Mouse (Mus musculus) liver, adult (tissue): ENCODE results near the gene Sfxn4.

ENCODE experiments used
- GATA4 ChIP-seq: IDR thresholded peaks from 2 replicates; pipeline ENCODE4 v1.6.1; 2014; ENCODE audit warnings: mild to moderate bottlenecking, low read length; ENCODE audit not compliant: insufficient replicate concordance

The Sfxn4 gene

GRCm38 (mm10) chr19:60793170-60793707 lies 68.0 kb downstream of the Sfxn4 start:
- TF ChIP-seq GATA4: no peak

DNA sequence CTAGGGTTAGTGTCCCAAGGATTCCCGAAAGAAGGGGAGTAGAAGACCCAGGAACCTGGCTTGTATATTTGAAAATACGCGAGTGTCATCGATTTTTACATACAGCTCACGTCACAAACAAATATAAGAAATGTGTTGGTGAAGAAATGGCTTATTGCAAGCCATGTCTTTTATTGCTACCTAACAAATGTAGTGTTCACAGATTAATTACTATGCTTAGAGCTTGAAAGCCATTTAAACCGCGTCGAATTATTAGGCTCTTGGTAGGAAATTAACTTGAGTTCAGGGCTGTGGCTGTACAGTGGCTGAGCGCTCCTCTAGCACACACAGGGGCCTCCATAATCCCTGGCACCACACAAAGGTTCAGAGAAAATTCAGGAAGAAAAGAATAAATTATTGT lies 70.1 kb downstream of the Sfxn4 start:
- TF ChIP-seq GATA4: no peak

DNA sequence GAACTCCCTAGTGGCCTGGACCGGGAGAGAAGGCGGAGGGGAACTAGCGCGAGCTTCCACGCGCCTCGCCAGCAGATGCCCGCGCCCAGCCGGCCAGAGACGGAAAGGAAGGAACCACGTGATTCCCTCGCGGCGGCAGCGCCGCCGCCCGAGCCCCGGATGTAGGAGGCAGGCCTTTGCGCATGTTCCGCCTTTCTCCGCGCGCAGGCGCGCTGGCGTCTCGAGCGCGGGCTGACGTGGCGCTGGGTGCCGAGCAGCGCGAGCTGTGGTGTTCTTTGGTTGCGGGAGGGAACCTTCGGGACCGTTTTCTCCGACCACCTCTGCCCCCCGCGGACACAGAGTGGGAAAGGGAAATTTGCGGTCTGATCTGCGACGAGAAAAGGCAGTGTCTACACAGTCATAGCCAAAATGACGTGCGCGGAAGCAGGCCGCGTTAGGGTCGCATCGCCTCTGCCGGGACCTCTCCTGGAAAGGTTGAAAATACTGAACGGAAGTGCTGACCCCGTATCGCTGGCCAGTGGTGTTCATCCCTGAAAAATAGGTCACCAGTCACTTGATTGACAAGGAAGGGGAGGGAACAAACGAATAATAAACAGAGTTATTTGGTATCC lies 70.6 kb downstream of the Sfxn4 start, which contains the start of gene Eif3a:
Eif3a (minus strand) TSS at position 108 of the 611 bp plus-strand sequence.
- no peak for TF ChIP-seq GATA4

DNA sequence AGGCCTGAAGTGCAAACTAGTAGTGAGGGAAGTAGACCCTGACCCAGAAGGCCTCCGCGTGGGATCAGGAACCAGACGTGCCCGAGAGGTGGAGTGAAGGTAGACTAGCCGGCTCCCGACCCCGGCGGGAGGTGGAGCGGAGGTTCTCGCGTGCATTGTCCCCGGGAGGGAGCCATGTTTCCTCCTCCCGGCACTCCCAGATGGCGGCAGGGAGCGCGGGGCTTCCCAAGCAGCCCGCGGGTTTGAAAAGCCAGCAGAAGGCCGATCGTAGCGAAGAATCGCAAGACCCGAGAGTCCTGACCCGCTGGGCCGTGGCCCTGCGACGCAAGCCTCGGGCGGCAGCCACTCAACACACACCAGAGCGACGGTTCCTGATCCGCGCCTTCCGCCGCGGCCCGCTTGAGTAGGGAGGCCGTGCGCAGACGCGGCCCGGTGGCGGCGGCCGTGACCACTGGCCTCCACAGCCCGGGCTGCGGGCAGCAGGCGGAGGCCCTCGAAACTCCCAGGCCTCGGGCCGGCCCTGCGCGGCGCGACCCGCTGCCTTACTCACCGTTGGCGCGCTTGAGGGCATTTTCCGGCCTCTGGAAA lies 71.3 kb downstream of the Sfxn4 start:
- TF ChIP-seq GATA4: no peak

GRCm38 (mm10) chr19:60789452-60789851 lies 71.8 kb downstream of the Sfxn4 start:
- no peak for TF ChIP-seq GATA4

DNA sequence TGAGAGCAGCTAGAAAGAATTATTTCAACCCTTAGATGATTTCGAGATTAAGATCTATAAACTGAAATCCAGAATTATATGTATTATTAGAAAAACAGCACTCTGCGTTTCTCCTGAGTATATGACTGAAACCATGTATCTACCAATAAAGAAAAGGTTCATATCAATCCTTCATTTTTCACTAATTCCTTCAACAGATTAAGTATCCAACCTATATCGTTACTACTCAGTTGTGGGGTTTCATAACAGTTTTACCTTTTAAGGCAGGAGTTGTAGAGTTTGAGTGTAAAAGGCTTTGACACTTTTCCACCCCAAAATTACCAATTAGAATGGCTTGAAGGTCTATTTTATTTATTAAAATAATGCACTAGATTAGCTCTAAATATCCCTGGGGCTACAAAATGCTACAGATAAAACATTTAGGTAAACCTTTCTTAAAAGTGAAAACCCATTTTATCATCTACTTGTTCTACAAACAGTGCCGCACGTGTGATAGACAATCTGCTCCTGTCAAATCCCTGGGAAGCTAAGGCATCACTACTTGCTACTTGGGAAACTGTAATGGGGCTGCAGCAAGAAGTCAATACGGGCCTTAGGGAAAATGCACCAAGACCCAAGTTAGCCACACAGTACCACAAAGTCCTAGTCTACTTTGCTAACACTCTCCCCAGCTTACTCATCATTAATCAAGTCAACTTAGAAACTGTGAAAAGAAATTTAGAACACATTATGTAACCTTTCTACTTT lies 72.9 kb downstream of the Sfxn4 start:
- TF ChIP-seq GATA4: no peak

DNA sequence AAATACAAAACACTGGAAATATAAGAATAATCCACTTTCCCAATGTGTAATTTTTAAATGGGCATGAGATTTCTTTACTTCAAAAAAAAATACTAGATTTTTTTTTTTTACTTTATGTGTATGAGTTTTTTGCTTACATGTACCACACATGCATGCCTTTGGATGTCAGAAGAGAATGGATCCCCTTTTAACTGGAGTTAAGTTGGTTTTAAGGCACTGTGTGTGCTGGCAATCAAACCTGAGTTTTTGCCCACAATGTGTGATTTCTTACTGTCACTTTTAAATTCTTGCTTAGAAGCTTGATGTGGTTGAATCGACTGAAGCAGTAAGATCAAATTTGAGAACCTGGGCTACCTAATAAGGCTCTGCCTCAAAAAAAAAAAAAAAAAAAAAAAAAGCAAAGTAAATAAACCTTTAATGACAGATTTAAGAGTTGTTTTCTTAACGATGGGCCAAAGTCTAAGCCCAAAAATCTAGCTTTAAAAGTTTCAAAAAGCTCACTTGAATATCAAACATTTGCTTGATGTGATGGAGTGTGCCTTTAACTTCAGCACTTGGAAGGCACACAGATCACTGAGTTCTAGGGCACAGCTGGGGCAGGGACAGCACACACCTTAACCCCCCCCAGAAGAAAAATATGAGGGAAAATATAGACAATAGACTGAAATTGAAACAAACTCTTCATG lies 73.7 kb downstream of the Sfxn4 start:
- TF ChIP-seq GATA4: no peak
